Mouse (Mus musculus) frontal cortex, postnatal 10 days (tissue): Measurements from ENCODE around the gene Gm26602.
"Not testable (repeated sequence)": the region's sequence is repeated elsewhere in the genome, so short reads cannot be mapped to it uniquely, and the experiment has no call there.

Experiments used
- DNase-seq, 2 experiments: peaks; one replicate each; pipeline ENCODE4 v3.0.0; 2022; ENCODE audit warnings: low spot score in 2 of 2, mixed read lengths in 1 of 2

The Gm26602 gene

DNA sequence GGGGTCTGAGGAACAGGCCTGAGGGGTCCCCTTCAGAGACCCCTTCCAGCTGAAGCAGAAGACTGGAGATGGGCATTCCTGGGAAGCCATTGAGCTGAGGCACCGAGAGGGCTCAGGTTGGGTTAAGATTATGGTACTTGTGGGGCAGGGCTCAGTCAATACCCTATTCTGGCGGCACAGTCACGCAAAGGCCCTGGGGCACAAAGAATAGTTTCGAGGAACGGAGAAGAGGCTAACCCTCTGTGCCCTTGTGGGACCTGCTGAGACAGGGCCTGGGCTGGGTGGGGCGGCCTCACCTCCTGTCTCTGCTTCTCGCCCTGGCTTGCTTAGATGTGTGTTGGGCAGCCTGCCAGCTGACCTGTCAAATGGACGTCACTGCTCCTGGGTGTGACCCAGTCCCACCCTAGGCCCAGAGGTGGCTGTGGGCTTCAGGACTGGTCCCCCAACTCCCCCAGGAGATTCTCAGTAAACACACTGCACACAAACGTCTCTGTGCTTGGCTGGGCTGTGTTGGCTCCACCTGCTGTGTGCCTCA, 22.6 kb downstream of the Gm26602 start:
- DNase-seq = no peak

DNA sequence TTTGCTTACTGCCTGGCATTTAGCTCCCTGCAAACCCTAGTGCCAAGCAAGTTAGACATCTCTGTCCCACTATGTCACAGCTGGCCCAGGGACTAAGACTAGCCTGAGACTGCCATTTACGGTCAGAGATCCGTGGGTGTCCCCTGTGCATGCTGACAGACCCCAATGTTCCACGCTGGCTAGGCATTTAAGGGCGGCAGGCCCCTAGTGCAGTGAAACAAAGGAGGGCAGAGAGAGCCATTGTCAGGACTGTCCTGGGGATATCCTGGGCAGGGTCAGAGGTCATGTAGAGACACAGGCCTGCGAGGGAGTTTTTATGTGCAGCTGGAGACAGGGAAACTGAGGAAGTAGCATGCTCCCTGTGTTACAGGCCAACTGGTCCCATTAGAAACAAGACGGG, 23.2 kb downstream of the Gm26602 start:
- no peak for DNase-seq

DNA sequence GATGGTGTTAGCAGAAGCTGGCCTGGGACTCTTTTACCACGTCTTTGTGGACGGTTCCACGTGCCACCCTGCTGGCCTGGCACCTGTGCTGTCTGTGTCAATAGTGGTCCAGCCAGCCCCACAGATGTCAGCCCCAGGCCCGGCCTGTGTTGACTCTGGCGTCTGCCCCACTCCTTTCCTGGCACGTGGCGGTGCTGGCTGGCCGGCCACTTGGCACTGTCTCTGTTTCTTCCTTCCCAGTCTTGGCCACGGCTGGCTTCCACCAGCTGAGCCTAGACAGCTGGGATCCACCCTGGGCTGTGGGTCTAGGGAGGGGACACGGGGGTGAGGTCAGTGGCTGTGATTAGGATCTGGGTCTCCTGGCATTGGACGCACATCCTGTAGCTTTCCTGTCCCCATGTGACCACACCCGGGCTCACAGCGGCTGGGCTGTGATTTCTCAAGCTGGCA, 23.6 kb downstream of the Gm26602 start:
- DNase-seq = peak; percentile 74 to 78

DNA sequence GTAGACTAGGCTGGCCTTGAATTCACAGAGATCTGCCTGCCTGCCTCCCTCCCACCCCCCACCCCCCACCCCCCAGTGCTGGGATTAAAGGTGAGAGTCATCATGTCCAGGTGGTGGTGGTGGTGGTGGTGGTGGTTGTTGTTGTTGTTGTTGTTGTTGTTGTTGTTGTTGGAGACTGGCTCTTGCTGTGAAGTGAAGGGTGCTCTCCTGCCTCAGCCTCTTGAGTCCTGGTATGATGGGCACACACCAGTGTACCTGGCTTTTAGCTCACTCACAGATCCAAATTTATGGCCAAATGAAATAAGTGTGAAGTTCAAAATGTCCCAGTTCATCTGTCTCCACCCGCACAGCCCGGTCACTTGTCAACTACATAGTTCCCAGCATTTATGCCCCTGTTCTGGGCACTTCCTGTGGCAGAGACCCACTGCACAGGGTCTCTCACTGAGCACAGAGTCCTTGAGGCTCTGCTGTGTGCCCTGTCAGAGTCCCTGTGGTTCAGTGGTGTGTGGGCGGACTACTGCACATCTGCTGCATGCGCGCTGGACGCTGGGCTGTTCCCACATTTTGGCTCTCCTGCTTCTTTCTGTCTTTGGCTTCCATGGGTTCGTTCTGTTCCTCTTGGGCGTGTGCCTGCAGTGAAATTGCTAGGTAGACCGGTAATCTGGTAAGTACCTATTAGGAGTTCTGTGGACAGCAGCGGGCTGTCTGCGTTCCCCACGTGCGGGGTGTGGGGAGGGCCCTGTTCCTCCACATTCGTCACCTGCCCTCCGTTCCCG, 24.3 kb downstream of the Gm26602 start:
- DNase-seq = no peak

DNA sequence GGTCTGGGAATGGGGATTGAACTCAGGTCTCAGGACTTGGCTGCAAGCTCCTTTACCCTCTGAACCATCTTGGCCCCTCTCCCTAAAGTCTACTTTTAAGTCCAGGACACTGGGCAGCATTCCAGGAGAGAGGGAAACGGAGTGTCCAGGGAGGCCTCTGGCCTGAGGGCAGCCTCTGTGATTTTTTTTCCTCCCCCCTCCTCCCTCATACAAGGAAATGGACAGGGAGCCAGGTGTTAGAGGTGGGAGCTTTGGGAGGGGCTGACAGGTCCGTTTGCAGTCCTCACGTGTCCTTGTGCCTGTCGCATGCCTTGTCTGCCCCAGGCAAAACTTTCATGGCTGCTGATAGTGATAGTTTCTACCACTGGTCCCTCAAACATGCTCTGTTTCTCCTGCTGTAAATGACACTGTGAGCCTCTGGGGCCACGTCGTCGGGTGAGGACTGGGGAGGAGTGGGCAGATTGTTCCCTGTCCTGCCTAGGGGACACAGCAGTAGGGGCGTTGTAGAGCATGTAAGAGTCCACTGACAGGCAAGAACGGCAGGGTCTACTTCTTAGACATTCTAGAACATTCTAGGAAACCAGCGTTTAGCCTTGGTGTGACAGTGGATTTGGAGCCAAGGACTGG, 25.7 kb downstream of the Gm26602 start:
- no peak for DNase-seq

DNA sequence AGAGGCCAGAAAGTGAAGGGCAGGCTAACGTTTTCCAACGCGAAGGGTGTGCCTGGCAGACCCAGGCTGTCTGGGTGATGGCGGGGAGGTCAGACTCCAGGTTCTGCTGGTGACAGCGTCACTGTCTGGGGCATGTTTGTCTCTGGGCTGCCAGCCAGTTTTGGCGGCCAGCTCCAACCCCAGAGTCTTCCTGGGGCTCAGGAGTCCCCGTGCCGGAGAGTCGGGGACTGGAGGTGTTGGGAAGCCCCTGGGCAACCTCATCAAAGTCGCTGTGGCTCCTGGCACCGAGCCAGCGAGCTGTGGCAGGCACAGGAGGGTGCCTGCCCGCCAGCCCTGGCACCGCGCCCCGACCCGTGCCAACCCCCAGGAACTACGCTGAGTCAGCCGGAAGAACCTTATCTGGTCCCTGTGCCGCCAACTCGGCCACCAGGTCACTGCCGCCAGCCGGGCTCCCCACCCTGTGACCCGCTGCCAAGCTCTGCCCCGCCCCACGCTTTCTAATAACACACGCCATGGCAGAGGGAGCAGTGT, 26.3 kb downstream of the Gm26602 start:
- DNase-seq = no peak

DNA sequence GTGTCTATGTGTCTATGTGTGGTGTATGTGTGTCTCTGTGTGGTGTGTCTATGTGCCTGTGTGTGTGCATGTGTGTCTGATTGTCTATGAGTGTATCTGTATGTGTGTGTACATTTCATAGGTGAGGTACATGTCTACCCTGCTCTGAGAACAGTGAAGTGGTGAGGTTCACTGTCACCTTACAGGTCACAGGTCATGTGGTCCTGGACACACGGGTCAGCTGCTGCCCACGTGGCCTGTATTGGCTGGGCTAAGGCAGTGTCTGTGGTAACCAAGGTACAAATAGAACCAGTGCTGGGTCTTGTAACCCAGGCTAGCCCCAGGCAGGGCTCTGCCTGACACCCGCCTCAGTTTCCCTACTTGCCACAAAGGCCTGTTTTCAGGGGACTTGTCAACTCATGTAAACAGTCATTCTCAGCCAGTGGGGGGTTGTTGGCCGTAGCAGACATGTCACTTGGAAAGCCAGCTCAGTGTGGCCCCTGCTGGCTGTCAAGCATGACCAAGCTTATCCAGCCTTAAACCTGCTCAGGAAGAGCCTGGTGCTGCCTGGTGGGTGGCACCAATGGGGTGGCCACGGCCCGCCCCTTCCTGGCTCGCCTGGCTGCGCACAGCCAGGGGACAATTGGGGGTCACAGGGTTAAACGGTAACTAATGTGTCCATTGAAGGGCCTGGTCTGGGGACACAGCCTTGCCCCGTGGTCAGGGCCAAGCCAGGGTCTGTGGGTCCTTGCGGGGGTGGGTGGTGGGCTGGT, 27.3 kb downstream of the Gm26602 start:
- DNase-seq = no peak

DNA sequence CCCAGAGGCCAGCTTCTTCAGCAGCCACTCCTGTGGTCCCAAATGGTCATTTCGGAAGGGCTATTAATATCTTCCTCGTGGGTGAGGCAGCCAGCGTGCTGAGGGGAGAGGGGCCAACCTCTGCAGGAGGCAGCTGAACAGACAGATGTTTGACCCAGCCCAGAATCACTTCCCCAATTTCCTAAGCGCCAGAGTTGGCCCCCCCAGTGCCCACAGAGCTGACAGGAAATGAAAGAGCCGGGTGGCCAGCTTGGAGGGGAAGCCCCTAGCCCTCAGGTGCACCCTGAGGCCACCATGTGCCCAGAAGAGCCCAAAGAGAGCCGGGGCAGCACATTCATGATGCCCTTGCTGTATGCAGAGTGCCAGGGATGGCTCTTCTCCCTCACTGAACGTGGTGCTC, 30.1 kb downstream of the Gm26602 start:
- peak in 1 of 2 experiments; percentile 65 for DNase-seq

DNA sequence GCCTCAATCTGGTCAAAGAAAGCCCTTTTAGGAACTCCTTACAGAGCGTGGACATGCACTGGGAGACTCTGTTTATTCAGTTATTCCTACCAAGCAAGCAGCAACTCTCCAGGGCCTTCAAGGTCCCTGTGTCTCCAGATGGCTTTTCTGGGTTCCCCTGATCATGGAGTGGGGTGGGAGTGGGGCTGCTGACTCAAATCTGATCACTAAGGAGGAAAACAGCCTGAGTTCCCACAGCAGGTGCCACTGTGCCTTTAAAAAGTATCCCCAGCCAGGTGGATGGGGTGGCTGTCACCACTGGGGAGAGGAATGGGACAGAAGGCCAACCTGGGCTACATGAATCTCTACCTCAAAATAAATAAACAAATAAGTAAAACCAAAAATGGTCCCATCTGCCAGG, 32.3 kb downstream of the Gm26602 start:
- no peak for DNase-seq

DNA sequence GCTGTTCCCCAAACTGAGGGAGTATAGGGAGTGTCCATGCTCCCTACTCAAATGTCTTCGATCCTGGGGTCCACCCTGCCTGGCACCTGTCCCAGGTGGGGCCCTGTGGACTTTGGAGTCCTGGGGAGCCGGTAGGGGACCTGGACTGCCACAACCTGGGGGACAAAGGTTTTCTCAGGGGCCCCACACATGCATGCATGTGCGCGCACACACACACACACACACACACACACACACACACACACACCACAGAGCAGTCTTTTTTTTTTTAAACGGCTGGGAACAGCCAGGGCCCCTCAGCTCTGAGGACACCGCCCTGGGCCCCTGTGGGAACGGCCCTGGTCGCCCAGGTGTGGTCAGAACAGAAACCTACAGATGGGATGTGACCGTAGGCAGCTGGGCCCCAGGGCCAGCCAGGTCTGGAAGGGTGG, 32.8 kb downstream of the Gm26602 start:
- no peak for DNase-seq

DNA sequence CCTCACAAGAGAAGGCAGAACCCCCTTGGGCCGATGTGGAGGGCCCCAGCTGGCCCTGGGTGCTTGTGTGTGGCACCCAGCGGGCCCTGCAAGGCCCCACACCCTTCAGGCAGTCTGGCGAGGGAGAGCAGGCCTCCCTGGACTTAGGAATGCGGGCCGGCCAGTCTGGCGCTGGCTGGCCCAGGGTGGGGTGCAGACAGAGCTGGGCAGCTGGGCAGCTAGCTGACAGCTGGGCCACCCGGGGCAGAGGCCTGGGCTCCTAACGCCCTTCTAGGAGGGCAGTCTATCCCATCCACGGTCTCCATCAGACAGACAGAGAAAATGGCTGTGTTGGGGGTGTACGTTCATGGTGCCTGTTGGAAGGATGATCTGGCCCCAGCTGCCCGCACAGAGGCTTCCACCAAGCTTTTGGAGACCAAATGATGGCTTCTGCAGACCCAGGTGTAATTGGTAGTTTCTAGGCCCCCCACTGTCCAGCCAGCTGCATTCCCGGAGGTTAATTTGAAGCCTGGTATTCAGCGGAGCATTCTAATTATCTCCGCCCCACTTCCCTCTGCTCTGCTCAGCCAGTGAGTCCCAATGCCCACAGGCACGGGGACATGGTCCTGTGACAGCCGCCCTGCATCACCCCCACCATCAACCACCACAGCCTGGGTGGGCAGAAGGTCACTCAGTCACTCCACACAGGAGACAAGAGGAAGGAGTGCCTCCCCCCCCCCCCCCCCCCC, 35.0 kb downstream of the Gm26602 start:
- no peak for DNase-seq

DNA sequence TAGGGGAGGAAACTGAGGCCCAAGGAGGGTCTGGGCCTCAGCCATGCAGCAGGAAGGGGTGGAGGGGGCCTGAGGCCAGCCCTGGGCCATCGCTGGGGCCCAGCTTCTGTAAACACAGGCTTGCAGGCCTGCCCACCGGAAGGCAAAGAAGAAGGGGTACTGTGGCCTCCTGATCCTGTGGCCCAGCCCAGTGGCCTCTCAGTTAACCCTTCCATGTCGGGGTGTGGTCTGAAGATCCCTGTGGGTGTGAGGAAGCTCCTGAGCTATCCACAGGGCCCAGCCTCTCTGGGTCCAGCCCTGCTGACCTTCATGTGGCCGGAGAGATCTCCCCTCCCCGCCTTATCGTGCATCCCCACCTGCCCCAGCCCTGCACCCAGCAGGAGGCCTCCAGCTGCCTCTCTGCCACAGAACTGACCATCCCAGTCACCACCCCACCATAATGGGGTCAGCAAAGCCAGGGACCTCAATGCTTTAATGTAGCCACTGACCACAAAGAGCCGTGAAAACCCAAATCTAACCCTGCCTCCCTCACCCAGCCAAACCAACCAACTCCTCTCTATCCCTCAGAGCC, 36.2 kb downstream of the Gm26602 start:
- no peak for DNase-seq

DNA sequence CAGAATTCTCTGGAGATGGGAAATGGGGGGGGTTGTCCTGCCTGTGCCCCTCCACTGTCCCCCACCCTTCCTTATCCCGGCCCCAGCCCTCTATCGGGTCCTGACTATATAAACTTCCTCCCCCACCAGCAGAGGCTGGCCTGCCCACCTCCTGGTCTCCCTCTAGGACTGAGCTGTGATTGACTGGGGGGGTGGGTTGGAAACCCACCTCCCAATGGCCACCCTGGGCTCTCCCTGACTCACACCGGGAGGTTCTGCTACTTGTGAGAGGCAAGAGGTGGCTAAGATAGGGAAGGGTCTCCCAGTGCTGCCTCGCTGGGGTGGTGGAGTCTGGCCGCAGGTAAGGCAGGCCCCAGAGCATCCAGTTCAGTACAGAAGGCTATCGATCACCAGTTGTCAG, 36.8 kb downstream of the Gm26602 start:
- DNase-seq = no peak

DNA sequence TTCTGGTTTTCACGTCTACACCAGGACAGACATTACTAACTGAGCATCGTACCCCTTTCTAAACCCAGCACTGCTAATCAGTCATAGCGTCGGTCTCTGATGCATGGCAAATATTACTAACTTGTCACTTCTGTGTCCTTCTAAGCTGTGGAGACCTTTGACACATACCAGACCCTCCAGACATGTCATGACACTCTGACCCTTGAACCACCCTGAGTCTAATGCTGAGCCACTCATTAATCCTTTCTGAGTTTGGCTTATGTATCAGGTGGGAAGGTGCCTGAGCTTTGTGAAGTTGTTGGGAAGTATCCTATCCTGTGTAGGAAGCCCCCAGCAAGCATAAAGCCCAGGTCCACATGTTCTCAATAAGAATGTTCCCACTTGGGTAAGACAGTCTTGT, 39.2 kb downstream of the Gm26602 start:
- no peak for DNase-seq

DNA sequence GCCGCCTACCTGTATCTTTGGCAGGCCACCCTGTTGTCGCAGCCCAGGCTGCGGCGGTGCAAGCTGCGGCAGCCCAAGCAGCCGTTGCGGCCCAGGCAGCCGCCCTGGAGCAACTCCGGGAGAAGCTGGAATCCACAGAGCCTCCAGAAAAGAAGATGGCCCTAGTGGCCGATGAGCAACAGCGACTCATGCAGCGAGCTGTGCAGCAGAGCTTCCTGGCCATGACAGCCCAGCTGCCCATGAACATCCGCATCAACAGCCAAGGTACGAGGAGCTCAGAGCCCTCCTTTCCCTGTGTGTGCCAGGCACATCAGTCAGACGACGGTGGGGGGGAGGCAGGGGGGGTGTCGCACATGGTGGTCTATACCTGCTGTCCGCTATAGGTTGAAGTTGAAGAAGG, 40.0 kb downstream of the Gm26602 start:
- no peak for DNase-seq

DNA sequence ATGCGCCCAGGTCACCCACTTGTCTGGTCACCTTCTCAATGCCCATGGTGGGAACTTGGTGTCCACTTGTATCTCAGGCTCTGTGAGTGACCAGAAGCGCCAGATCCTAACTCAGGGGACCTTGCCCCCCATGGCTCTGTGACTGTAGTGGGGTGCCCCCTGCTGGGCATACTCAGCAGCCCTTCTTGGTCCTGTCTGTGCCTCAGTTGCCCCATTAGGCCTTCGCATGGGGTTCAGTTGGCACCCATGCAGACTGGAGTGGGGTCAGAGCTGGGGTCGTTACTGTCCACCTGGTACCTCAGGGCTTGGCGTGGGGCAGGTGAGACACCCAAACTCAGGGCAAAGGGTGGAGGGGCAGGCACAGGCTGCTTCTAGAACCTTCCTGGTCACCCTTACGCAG, 43.3 kb downstream of the Gm26602 start:
- DNase-seq = no peak

DNA sequence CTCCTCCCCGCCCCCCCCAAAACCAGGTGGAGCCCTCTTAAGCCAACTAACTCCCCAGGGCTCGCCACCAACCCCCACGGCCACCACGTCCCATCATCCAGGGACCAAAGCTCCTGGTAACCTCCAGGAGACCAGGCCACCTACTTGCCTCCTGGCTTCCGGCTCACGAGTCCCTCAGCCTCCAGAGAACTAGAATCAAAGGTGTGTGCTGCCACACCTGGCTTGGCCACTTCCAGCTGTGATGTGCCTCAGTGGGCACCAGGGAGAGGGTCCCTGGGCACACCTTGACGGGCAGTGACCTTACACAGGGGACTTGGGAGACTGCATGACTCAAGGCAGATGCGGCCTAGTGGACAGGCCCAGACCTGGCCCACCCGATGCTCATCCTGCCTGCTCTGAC, 45.0 kb downstream of the Gm26602 start:
- DNase-seq = no peak

DNA sequence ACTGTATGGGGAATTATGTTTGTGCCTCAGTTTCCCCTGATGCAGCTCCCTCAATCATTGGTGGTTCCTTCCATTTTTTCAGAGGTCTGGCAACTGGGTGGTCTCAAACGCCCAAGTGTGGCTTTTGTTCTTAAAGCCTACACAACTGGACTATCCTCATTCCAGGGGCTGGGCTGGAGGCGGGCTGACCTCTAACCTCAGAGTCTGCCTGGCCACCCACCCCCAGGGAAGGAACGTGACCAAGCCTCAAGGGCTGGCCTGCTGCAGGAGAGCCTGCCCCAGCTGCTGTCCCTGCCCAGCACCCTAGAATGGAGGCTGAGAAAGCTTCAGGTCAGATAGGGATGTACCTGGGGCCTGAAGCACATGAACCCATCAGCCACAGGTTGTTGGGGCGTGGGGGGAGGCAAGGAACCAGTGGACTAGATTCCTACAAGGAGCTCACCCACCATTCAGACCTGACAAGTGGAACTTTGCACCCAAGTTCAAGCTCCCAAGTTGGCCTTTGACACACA, 46.0 kb downstream of the Gm26602 start:
- DNase-seq = no peak

DNA sequence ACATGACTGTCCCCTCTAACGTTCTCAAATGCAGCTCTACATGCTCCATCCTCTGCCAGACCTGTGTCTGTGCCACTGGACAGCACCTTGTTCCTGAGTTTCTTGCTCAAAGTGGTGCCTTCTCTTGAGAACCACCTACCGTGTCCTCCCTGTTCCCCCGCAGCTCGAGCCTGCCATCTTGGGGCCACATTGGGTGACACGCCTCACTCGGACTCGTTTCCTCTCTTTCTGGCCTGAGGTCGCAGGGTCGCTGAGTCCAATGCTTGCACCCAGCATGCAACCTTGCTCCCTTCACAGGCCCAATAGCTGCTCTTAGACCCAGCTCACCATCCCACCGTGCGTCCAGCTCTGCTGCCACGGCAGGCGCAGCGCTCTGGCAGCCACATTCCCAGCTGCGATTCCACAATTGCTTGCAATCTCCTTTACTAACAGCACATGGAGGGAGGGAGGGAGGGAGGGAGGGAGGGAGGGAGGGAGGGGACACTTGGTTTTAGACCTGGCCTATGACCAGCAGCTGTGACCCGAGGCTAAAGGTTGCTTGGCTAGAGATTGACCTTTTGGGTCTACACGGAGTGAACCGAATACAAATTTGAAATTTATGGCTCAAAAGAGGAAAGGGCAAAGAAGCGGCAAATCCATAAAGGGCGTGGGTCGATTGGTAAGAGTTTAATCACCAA, 47.6 kb downstream of the Gm26602 start:
- peak in 1 of 2 experiments; percentile 71 for DNase-seq

DNA sequence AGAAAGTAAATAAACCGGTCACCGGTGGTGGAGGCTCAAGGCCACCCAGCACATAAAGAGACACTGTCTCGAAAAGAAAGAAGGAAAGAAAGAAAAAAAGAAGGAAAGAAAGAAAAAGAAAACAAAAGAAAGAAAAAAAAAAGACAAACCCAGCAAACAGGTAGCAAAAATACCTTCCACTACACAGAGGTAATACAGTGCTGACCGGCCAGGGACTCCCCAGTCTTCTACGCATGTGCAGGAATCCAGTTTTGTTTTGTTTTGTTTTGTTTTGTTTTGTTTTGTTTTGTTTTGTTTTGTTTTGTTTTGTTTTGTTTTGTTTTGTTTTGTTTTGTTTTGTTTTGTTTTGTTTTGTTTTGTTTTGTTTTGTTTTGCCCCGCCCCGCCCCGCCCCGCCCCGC, 48.8 kb downstream of the Gm26602 start:
- not testable (repeated sequence) for DNase-seq
